Mouse (Mus musculus): ENCODE measurements around the gene Atf7ip. TPM values are rescaled to one million over a fixed set of nuclear protein-coding genes. Genes with fewer than 3 reads are reported as not detected.
A peak's percentile ranks its signal among the peaks of the same experiment; 100 is the strongest.

The Atf7ip gene
- polyA plus RNA-seq, 2 experiments: 35.7 to 38.4 TPM

GRCm38 (mm10) chr6:136546987-136547386 is 41.0 kb downstream of the Atf7ip start:
- 49% methylated on average over 7 of the region's 7 CpGs for WGBS
- no peak for DNase-seq (ENCODE audit: low spot score)
- no peaks in the 10 kb centered on the region for H3K27me3 ChIP-seq (ENCODE audit: control insufficient read depth, insufficient read depth, low read length)
- no peak overlapping the region for H3K4me2 ChIP-seq (replicated peaks; ENCODE audit: low read depth, low read length, severe bottlenecking)
- H3K4me1 ChIP-seq (ENCODE audit: control insufficient read depth, insufficient read depth, low read length): peaks cover 25% of the 10 kb centered on the region
- H3K9me3 ChIP-seq (ENCODE audit: control insufficient read depth, low read length): no peaks in the 10 kb centered on the region
- H3K9ac ChIP-seq (ENCODE audit: low read depth, low read length, severe bottlenecking): no peak overlapping the region
- H3K36me3 ChIP-seq (ENCODE audit: control insufficient read depth, insufficient read depth, low read length): no peaks in the 10 kb centered on the region
- H3K4me3 ChIP-seq (replicated peaks; ENCODE audit: low read length): no peak overlapping the region
- ATAC-seq (ENCODE audit: low FRiP score, low read depth): no peak
- no peak overlapping the region for H3K27ac ChIP-seq (replicated peaks; ENCODE audit: low read depth, low read length)
- TF ChIP-seq POLR2A (IDR thresholded peaks at IDR 0.05; ENCODE audit: borderline replicate concordance, extremely low read depth, insufficient read depth, insufficient read length): no peak

GRCm38 (mm10) chr6:136548041-136548770 is 42.2 kb downstream of the Atf7ip start:
- no peaks in the 10 kb centered on the region for H3K36me3 ChIP-seq (ENCODE audit: control insufficient read depth, insufficient read depth, low read length)
- H3K27me3 ChIP-seq (ENCODE audit: control insufficient read depth, insufficient read depth, low read length): no peaks in the 10 kb centered on the region
- peak overlapping the region; percentile 56; the same call in 1 of the 2 replicates for H3K27ac ChIP-seq (replicated peaks; ENCODE audit: low read depth, low read length)
- ATAC-seq (ENCODE audit: low FRiP score, low read depth) (peak; percentile 62; the same call in 1 of the 2 replicates), DNase-seq (ENCODE audit: low spot score) (peak; percentile 90)
- no peaks in the 10 kb centered on the region for H3K9me3 ChIP-seq (ENCODE audit: control insufficient read depth, low read length)
- no peak overlapping the region for H3K4me2 ChIP-seq (replicated peaks; ENCODE audit: low read depth, low read length, severe bottlenecking)
- no peak for TF ChIP-seq POLR2A (IDR thresholded peaks at IDR 0.05; ENCODE audit: borderline replicate concordance, extremely low read depth, insufficient read depth, insufficient read length)
- H3K4me1 ChIP-seq (ENCODE audit: control insufficient read depth, insufficient read depth, low read length): peaks cover 27% of the 10 kb centered on the region
- no peak overlapping the region for H3K9ac ChIP-seq (ENCODE audit: low read depth, low read length, severe bottlenecking)
- WGBS: 72% methylated on average over 6 of the region's 6 CpGs
- H3K4me3 ChIP-seq (replicated peaks; ENCODE audit: low read length): no peak overlapping the region

- Histone ChIP-seq H3K9me3 (ENCODE audit: control insufficient read depth, low read length) (no peaks in the 10 kb centered on the region), H3K9ac (ENCODE audit: low read depth, low read length, severe bottlenecking) (no peak overlapping the region), H3K36me3 (ENCODE audit: control insufficient read depth, insufficient read depth, low read length) (no peaks in the 10 kb centered on the region), H3K27ac (replicated peaks; ENCODE audit: low read depth, low read length) (0 out of 2 replicates have a peak overlapping the region, but pooled peaks have one; percentile 28), H3K4me2 (replicated peaks; ENCODE audit: low read depth, low read length, severe bottlenecking) (no peak overlapping the region), H3K4me3 (replicated peaks; ENCODE audit: low read length) (no peak overlapping the region), H3K27me3 (ENCODE audit: control insufficient read depth, insufficient read depth, low read length) (no peaks in the 10 kb centered on the region), H3K4me1 (ENCODE audit: control insufficient read depth, insufficient read depth, low read length) (peaks cover 22% of the 10 kb centered on the region)
- WGBS: 78% methylated on average over 6 of the region's 6 CpGs
- no peak for ATAC-seq (ENCODE audit: low FRiP score, low read depth)
- DNase-seq (ENCODE audit: low spot score): no peak
- TF ChIP-seq POLR2A (IDR thresholded peaks at IDR 0.05; ENCODE audit: borderline replicate concordance, extremely low read depth, insufficient read depth, insufficient read length): no peak
Observed at GRCm38 (mm10) chr6:136548796-136549195, 42.8 kb downstream of the Atf7ip start.

- Histone ChIP-seq H3K36me3 (ENCODE audit: control insufficient read depth, insufficient read depth, low read length) (no peaks in the 10 kb centered on the region), H3K4me1 (ENCODE audit: control insufficient read depth, insufficient read depth, low read length) (peaks cover 25% of the 10 kb centered on the region), H3K9me3 (ENCODE audit: control insufficient read depth, low read length) (no peaks in the 10 kb centered on the region), H3K4me2 (replicated peaks; ENCODE audit: low read depth, low read length, severe bottlenecking) (no peak overlapping the region), H3K4me3 (replicated peaks; ENCODE audit: low read length) (no peak overlapping the region), H3K27ac (replicated peaks; ENCODE audit: low read depth, low read length) (peak overlapping the region; percentile 26; the same call in 1 of the 2 replicates), H3K27me3 (ENCODE audit: control insufficient read depth, insufficient read depth, low read length) (no peaks in the 10 kb centered on the region), H3K9ac (ENCODE audit: low read depth, low read length, severe bottlenecking) (no peak overlapping the region)
- DNase-seq (ENCODE audit: low spot score) (no peak), ATAC-seq (ENCODE audit: low FRiP score, low read depth) (no peak)
- WGBS: 67% methylated on average over 3 of the region's 3 CpGs
- TF ChIP-seq POLR2A (IDR thresholded peaks at IDR 0.05; ENCODE audit: borderline replicate concordance, extremely low read depth, insufficient read depth, insufficient read length): no peak
Observed at GRCm38 (mm10) chr6:136549606-136550005, 43.6 kb downstream of the Atf7ip start.

- Histone ChIP-seq H3K4me1 (ENCODE audit: control insufficient read depth, insufficient read depth, low read length) (peaks cover 29% of the 10 kb centered on the region), H3K4me2 (replicated peaks; ENCODE audit: low read depth, low read length, severe bottlenecking) (peak overlapping the region; percentile 31), H3K27me3 (ENCODE audit: control insufficient read depth, insufficient read depth, low read length) (no peaks in the 10 kb centered on the region), H3K27ac (replicated peaks; ENCODE audit: low read depth, low read length) (peak overlapping the region; percentile 83), H3K4me3 (replicated peaks; ENCODE audit: low read length) (peak overlapping the region; percentile 17; the same call in 1 of the 2 replicates), H3K36me3 (ENCODE audit: control insufficient read depth, insufficient read depth, low read length) (no peaks in the 10 kb centered on the region), H3K9me3 (ENCODE audit: control insufficient read depth, low read length) (no peaks in the 10 kb centered on the region), H3K9ac (ENCODE audit: low read depth, low read length, severe bottlenecking) (no peak overlapping the region)
- 44% methylated on average over 7 of the region's 7 CpGs for WGBS
- no peak for TF ChIP-seq POLR2A (IDR thresholded peaks at IDR 0.05; ENCODE audit: borderline replicate concordance, extremely low read depth, insufficient read depth, insufficient read length)
- ATAC-seq (ENCODE audit: low FRiP score, low read depth): peak; percentile 67
- peak; percentile 82 for DNase-seq (ENCODE audit: low spot score)
Observed at GRCm38 (mm10) chr6:136550596-136551304, 44.8 kb downstream of the Atf7ip start.
